Mouse (Mus musculus) spleen, adult 12 weeks (tissue): ENCODE results near the gene Slu7.

Source experiments
- DNase-seq: peaks from one replicate; pipeline ENCODE4 v3.0.0; 2022; ENCODE audit warnings: low spot score

The Slu7 gene

DNA sequence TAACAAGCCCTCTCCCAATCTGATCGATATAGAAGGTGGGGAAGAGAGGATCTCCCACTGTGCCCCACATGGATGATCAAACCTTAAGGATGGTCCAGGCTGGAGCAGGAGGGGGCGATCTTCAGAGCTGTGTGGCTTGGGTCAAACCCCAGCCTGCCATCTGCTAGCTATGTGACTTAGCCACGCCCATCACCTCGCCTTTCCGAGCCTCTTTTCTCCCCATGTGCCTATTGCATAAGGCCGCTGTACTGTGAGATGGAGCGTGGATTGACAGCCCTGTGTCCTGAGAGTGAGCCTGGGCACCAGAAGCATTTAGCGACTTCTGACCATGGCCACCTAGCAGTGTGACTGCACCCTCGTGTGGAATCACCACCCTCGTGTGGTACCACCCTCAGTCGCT is 51.1 kb downstream of the Slu7 start:
- no peak for DNase-seq

GRCm38 (mm10) chr11:43485855-43486254 is 52.3 kb downstream of the Slu7 start:
- no peak for DNase-seq

GRCm38 (mm10) chr11:43492663-43493062 is 59.1 kb downstream of the Slu7 start:
- peak; percentile 35 for DNase-seq

DNA sequence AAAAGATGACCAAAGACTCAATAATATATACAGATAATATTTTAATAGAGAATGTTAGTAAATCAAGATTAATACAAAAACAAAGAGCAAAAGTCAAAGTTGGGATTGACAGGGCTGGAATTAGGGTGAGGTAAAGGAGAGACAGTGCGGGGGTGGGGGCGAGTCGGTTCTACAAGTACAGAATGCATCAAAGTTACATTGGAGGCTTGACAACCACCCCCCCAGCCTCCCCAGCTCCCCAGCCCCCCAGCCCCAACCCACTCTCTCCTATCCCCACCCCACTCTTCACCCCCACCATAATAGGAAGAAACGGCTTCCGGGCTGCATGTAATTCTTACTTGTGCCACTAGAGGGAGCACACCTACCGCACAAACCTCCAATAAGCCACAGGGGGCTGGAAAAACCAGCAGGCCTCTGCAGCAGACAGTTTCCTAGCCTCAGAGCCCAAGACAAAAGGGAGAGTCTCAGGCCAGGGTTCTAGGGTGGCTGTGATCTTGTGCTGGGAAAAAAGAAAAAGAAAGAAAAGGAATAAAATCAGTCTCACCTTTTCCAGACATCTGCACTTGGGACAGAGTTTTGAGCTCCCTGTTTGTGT is 60.4 kb downstream of the Slu7 start:
- DNase-seq, result peak; percentile 23

DNA sequence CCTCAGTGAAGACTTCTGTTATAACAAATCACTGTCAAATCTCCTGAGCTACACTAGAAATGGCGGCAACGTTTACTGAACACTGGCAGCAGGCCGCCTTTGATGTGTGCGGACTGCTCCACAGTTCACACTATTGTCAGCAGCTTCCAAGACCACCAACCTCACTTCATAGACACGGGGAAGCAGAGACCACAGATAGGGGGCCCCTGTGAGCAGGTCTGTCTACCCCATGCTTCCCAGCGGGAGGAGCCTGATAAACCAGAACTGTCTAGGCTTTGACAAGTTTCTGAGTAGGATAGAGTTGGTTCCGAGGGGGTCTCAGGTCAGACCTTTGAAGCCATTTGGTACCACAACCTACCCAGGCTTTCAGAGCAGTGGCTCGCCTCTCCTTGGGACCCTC is 61.5 kb downstream of the Slu7 start:
- DNase-seq, result no peak

GRCm38 (mm10) chr11:43495532-43495931 is 62.0 kb downstream of the Slu7 start:
- DNase-seq, result no peak
